Mouse (Mus musculus): ENCODE data around the gene Dync2li1. TPM values are rescaled to one million over a fixed set of nuclear protein-coding genes. Genes with fewer than 3 reads are reported as not detected.
A peak's percentile ranks its signal among the peaks of the same experiment; 100 is the strongest.

Dync2li1 gene
- polyA plus RNA-seq, 1 experiment from 2014 or later: 36.9 TPM

DNA sequence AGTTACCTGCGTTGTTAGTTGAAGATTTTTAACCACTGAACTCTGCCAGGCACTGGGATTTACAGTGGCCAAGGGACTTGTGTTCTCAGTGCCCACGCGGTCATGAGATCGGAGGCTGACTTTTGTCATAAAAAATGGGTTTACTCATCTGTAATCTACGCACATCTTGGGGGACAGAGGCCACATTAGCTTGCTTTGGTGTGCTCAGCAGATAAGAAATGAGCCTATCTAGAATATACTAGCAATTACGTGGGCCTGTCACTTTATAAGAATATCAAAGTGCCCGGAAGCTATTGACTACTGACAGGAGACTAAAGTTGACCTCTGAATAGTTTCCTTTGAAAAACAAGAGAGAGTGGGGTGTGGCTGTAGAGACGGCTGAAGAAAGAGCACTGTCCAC is 32.7 kb downstream of the Dync2li1 start:
- Histone ChIP-seq H3K9me3 (ENCODE audit: control insufficient read depth, low read length) (no peaks in the 10 kb centered on the region), H3K4me3 (ENCODE audit: low read depth, low read length) (no peak overlapping the region), H3K4me1 (ENCODE audit: control insufficient read depth, insufficient read depth, low read length) (peaks cover 5% of the 10 kb centered on the region; the same call in 1 of the 2 replicates), H3K36me3 (ENCODE audit: control insufficient read depth, insufficient read depth, low read length) (no peaks in the 10 kb centered on the region), H3K9ac (ENCODE audit: low read length) (no peak overlapping the region), H3K4me2 (no peak overlapping the region), H3K27me3 (ENCODE audit: control insufficient read depth, insufficient read depth, low read length) (no peaks in the 10 kb centered on the region), H3K27ac (ENCODE audit: low read depth, low read length) (no peak overlapping the region)
- WGBS: 83% methylated on average over 8 of the region's 8 CpGs
- ATAC-seq (ENCODE audit: low FRiP score) (no peak), DNase-seq (ENCODE audit: low spot score, missing footprints) (no peak)

DNA sequence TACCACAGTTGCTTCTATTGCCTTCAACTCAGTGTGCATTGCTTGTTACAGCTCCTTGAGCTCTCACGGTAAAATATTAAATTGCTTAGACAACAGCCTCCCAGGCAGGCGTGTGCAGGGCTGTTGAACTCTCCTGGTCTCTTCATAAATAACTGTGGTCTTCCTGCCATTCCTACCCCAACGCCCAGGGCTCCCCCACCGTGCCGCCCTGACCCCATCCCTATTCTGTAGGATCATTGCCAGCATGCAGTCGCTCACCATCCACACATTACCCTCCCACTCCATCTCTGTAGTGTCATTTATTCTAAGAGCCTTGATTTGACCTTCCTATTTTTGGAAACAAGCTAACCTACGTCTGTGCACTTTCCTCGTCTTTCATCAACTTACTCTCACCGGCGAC is 38.8 kb downstream of the Dync2li1 start:
- Histone ChIP-seq H3K4me2 (no peak overlapping the region), H3K27ac (ENCODE audit: low read depth, low read length) (no peak overlapping the region), H3K4me1 (ENCODE audit: control insufficient read depth, insufficient read depth, low read length) (no peaks in the 10 kb centered on the region), H3K9me3 (ENCODE audit: control insufficient read depth, low read length) (no peaks in the 10 kb centered on the region), H3K4me3 (ENCODE audit: low read depth, low read length) (no peak overlapping the region), H3K27me3 (ENCODE audit: control insufficient read depth, insufficient read depth, low read length) (no peaks in the 10 kb centered on the region), H3K9ac (ENCODE audit: low read length) (no peak overlapping the region), H3K36me3 (ENCODE audit: control insufficient read depth, insufficient read depth, low read length) (no peaks in the 10 kb centered on the region)
- ATAC-seq (ENCODE audit: low FRiP score): no peak
- no peak for DNase-seq (ENCODE audit: low spot score, missing footprints)
- WGBS: 72% methylated on average over 10 of the region's 10 CpGs

DNA sequence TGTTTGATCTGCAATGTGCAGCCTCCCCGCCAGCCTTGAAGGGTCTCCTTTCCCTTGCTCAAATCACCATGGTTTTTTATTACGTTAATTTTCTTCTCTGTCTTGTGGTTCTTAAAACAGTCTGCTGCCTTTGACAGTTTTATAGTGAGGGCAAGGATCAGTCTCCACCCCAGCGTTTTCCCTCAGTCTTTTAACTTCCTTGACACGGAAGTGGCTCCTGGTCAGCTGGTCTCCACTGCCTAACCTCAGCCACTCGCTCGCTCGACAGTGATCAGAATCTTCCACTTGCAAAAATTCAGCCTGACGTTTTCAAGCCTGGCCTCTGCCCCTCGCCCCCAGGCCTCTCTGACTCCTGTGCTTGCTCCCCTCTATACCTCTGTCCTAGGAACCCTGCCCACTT is 39.4 kb downstream of the Dync2li1 start:
- Histone ChIP-seq H3K27ac (ENCODE audit: low read depth, low read length) (no peak overlapping the region), H3K9me3 (ENCODE audit: control insufficient read depth, low read length) (no peaks in the 10 kb centered on the region), H3K36me3 (ENCODE audit: control insufficient read depth, insufficient read depth, low read length) (no peaks in the 10 kb centered on the region), H3K4me3 (ENCODE audit: low read depth, low read length) (no peak overlapping the region), H3K4me1 (ENCODE audit: control insufficient read depth, insufficient read depth, low read length) (no peaks in the 10 kb centered on the region), H3K4me2 (no peak overlapping the region), H3K27me3 (ENCODE audit: control insufficient read depth, insufficient read depth, low read length) (no peaks in the 10 kb centered on the region), H3K9ac (ENCODE audit: low read length) (no peak overlapping the region)
- no peak for ATAC-seq (ENCODE audit: low FRiP score)
- DNase-seq (ENCODE audit: low spot score, missing footprints): peak; percentile 77
- WGBS: 55% methylated on average over 9 of the region's 9 CpGs

DNA sequence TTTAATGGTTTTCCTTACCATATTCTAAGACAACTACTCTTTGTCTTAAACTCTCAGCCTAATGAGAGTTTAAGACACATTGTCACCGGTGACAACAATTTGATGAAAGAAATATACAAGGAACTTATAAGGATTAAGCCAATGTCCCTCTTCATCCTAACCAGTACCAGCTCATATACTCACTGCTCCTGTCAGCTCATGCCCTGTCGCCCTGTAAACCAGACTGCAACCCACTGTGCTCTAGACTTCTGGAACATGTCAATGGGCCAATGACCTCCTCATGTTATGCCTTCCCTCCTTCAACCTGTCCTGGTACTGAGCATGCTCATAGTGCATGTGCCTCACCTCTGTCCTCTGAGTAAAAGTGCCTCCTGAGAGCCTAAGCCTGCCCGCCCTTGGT is 41.6 kb downstream of the Dync2li1 start:
- DNase-seq (ENCODE audit: low spot score, missing footprints): peak; percentile 67
- Histone ChIP-seq H3K4me1 (ENCODE audit: control insufficient read depth, insufficient read depth, low read length) (no peaks in the 10 kb centered on the region), H3K4me2 (no peak overlapping the region), H3K9me3 (ENCODE audit: control insufficient read depth, low read length) (no peaks in the 10 kb centered on the region), H3K27ac (ENCODE audit: low read depth, low read length) (no peak overlapping the region), H3K27me3 (ENCODE audit: control insufficient read depth, insufficient read depth, low read length) (no peaks in the 10 kb centered on the region), H3K4me3 (ENCODE audit: low read depth, low read length) (no peak overlapping the region), H3K9ac (ENCODE audit: low read length) (no peak overlapping the region), H3K36me3 (ENCODE audit: control insufficient read depth, insufficient read depth, low read length) (no peaks in the 10 kb centered on the region)
- ATAC-seq (ENCODE audit: low FRiP score): no peak
- 93% methylated on average over 3 of the region's 3 CpGs for WGBS

DNA sequence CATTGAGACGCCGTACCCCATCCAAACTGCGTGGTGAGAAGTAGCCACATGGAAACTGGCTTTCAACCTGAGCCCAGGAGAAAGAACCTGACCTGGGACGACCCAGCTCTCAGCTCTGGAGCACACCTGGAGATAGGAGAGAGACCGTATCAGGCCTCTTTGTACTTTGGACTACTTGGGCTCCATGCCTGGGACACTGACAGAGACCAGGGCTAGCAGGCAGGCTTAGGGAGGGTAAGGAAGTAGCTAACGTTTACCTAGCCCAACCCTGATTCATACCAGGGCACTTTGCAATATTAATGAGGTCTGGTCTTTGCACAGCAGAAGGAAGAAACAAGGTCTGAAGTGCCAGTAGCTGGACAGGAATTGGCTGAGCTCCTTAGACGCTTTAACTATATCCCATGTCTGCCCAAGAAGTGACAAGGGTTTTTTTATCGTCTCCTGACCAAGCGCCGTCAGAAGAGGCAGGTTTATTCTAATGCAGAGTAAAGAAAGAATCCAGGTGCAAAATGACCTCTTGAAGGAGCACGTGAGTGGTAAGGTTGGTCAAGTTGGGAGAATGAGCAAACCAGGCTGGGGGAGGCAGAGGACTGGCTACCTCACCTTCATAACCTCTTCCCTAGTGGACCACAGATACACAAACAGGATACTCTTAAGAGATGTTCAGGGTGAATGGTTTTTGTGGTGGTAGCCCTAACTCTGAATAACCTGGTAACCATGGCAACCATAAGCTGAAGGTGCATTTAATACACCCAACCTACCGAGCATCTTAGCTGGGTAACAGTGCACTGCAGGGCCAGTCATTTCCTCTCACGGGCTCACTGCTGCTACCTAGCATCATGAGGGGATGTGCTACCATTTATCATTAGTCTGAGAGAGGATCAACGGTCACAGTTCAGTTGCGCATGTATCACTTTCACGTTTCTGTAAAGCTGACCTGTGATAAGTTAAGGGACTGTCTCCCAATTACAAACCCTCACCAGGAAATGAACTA is 46.4 kb downstream of the Dync2li1 start:
- Histone ChIP-seq H3K9ac (ENCODE audit: low read length) (no peak overlapping the region), H3K4me3 (ENCODE audit: low read depth, low read length) (no peak overlapping the region), H3K27me3 (ENCODE audit: control insufficient read depth, insufficient read depth, low read length) (0 out of 2 replicates have a peak, but pooled peaks cover 2% of the 10 kb centered on the region), H3K9me3 (ENCODE audit: control insufficient read depth, low read length) (no peaks in the 10 kb centered on the region), H3K4me1 (ENCODE audit: control insufficient read depth, insufficient read depth, low read length) (peaks cover 2% of the 10 kb centered on the region; the same call in 1 of the 2 replicates), H3K27ac (ENCODE audit: low read depth, low read length) (no peak overlapping the region), H3K36me3 (ENCODE audit: control insufficient read depth, insufficient read depth, low read length) (no peaks in the 10 kb centered on the region), H3K4me2 (no peak overlapping the region)
- DNase-seq (ENCODE audit: low spot score, missing footprints) (peak; percentile 57), ATAC-seq (ENCODE audit: low FRiP score) (no peak)
- 76% methylated on average over 16 of the region's 16 CpGs for WGBS

DNA sequence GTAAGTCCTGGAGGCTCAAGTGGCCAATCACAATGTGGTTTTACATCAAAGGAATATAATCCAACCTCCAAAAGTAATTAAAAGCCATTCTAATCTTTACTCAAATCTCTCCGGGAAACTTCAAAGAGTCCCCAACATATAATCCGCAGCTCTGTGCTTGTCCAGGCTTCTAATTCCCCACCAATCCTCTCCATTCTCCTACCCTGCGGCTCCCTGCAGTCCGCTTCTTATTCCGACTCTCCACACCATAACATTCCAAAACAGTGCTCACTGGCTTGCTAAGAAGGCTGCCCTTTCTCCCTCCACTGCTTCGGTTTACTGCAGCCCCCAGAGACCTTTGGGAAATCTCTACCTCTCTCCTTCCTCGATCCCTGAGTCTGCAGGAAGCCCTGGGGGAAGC is 47.8 kb downstream of the Dync2li1 start:
- Histone ChIP-seq H3K9me3 (ENCODE audit: control insufficient read depth, low read length) (no peaks in the 10 kb centered on the region), H3K4me2 (no peak overlapping the region), H3K27me3 (ENCODE audit: control insufficient read depth, insufficient read depth, low read length) (0 out of 2 replicates have a peak, but pooled peaks cover 2% of the 10 kb centered on the region), H3K36me3 (ENCODE audit: control insufficient read depth, insufficient read depth, low read length) (no peaks in the 10 kb centered on the region), H3K4me3 (ENCODE audit: low read depth, low read length) (no peak overlapping the region), H3K27ac (ENCODE audit: low read depth, low read length) (no peak overlapping the region), H3K9ac (ENCODE audit: low read length) (no peak overlapping the region), H3K4me1 (ENCODE audit: control insufficient read depth, insufficient read depth, low read length) (peaks cover 2% of the 10 kb centered on the region; the same call in 1 of the 2 replicates)
- DNase-seq (ENCODE audit: low spot score, missing footprints) (peak; percentile 80), ATAC-seq (ENCODE audit: low FRiP score) (peak; percentile 54)
- 3% methylated on average over 7 of the region's 7 CpGs for WGBS

DNA sequence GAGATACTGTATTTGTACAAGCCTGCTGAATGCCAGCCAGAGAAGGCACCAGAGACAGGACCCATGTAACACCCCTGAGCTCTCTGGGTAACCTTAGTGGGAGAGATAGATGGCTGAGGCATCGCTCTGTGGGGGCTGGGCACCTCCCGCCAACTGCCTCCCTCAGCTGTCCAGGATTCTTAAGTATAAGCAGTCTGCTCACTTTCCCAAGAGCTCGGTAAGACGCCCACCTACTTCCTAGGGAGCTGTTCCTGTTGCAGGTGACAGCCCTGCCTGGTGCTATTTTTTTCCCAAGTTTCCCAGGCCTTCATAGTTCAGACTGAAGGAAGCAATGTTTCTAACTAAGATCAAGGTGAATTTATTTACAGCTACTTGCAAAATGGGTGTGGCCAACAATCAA is 48.9 kb downstream of the Dync2li1 start:
- peaks cover 2% of the 10 kb centered on the region; the same call in 1 of the 2 replicates for H3K4me1 ChIP-seq (ENCODE audit: control insufficient read depth, insufficient read depth, low read length)
- no peak overlapping the region for H3K9ac ChIP-seq (ENCODE audit: low read length)
- peak; percentile 70 for DNase-seq (ENCODE audit: low spot score, missing footprints)
- H3K36me3 ChIP-seq (ENCODE audit: control insufficient read depth, insufficient read depth, low read length): no peaks in the 10 kb centered on the region
- WGBS: 45% methylated on average over 4 of the region's 4 CpGs
- no peak overlapping the region for H3K4me2 ChIP-seq
- 0 out of 2 replicates have a peak, but pooled peaks cover 2% of the 10 kb centered on the region for H3K27me3 ChIP-seq (ENCODE audit: control insufficient read depth, insufficient read depth, low read length)
- H3K27ac ChIP-seq (ENCODE audit: low read depth, low read length): no peak overlapping the region
- H3K9me3 ChIP-seq (ENCODE audit: control insufficient read depth, low read length): no peaks in the 10 kb centered on the region
- H3K4me3 ChIP-seq (ENCODE audit: low read depth, low read length): no peak overlapping the region
- no peak for ATAC-seq (ENCODE audit: low FRiP score)

DNA sequence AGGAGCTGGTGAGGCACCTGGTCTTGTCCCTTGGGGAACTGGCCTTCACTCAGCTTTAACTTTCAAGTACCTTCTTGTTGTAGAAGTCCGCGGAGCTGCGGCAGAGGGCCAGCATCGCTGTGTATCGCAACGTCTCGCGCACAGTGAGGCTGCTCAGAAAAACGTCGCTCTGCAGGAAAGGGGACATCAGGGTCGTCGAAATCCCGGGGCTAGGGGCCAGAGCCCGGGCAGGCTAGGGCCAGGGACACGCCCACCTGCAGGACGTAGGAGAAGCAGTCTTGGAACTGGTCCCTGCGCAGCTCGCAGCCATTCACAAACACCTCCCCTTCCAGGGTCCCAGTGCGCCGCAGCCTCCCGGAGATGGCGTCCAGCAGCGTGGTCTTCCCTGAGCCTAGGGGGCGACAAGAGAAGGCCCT is 49.7 kb downstream of the Dync2li1 start, which contains the start of gene Abcg8:
Gene Abcg8, plus strand, starts transcription at position 352 of the 416 bp plus-strand sequence.
- Histone ChIP-seq H3K36me3 (ENCODE audit: control insufficient read depth, insufficient read depth, low read length) (no peaks in the 10 kb centered on the region), H3K9me3 (ENCODE audit: control insufficient read depth, low read length) (no peaks in the 10 kb centered on the region), H3K27ac (ENCODE audit: low read depth, low read length) (no peak within 1 kb of the TSS), H3K9ac (ENCODE audit: low read length) (peak within 1 kb of the TSS; percentile 47), H3K4me2 (peak within 1 kb of the TSS; percentile 60), H3K4me1 (ENCODE audit: control insufficient read depth, insufficient read depth, low read length) (peaks cover 2% of the 10 kb centered on the region; the same call in 1 of the 2 replicates), H3K4me3 (ENCODE audit: low read depth, low read length) (peak within 1 kb of the TSS; percentile 28), H3K27me3 (ENCODE audit: control insufficient read depth, insufficient read depth, low read length) (0 out of 2 replicates have a peak, but pooled peaks cover 2% of the 10 kb centered on the region)
- peak; percentile 89 for DNase-seq (ENCODE audit: low spot score, missing footprints)
- WGBS: 1% methylated on average over 24 of the region's 24 CpGs
- ATAC-seq (ENCODE audit: low FRiP score): peak; percentile 58

DNA sequence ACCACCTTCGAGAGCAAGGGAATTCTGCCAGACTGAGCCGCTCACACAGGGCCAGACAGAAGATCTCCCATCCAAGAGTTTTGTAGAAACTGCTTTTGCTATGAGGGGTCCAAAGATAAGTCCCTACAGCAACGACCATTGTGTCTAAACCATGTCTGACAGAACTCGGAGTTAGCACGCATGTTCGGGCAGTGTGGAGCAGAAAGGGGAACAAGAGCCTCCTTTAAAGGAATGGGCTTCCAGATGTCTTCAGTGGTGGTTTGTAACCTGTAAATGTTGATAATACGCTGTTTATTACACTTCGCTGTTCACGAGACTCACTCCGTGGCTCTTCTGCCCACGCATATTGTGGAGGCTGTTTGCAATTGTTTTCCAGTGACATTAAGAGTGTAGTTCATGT is 51.3 kb downstream of the Dync2li1 start:
- no peak overlapping the region for H3K4me2 ChIP-seq
- peaks cover 2% of the 10 kb centered on the region; the same call in 1 of the 2 replicates for H3K4me1 ChIP-seq (ENCODE audit: control insufficient read depth, insufficient read depth, low read length)
- H3K4me3 ChIP-seq (ENCODE audit: low read depth, low read length): no peak overlapping the region
- H3K9me3 ChIP-seq (ENCODE audit: control insufficient read depth, low read length): no peaks in the 10 kb centered on the region
- DNase-seq (ENCODE audit: low spot score, missing footprints) (peak; percentile 81), ATAC-seq (ENCODE audit: low FRiP score) (no peak)
- 0 out of 2 replicates have a peak, but pooled peaks cover 2% of the 10 kb centered on the region for H3K27me3 ChIP-seq (ENCODE audit: control insufficient read depth, insufficient read depth, low read length)
- no peak overlapping the region for H3K27ac ChIP-seq (ENCODE audit: low read depth, low read length)
- WGBS: 91% methylated on average over 11 of the region's 11 CpGs
- no peak overlapping the region for H3K9ac ChIP-seq (ENCODE audit: low read length)
- H3K36me3 ChIP-seq (ENCODE audit: control insufficient read depth, insufficient read depth, low read length): no peaks in the 10 kb centered on the region

Data from midbrain, embryonic 11.5 days (tissue).